Mouse (Mus musculus) spleen, postnatal 14 days (tissue): ENCODE measurements around the gene Cox7b.
"Not testable (repeated sequence)": the region's sequence is repeated elsewhere in the genome, so short reads cannot be mapped to it uniquely, and the experiment has no call there.

Experiments
- DNase-seq, 2 experiments: peaks; one replicate each; pipeline ENCODE4 v3.0.0; 2021 to 2022; ENCODE audit warnings: low spot score in 2 of 2

Gene Cox7b

GRCm38 (mm10) chrX:106015571-106016322 is at the start of gene Cox7b:
Gene Cox7b (plus strand): TSS chrX:106015700.
- DNase-seq, result peak; percentile 19 to 63

- DNase-seq, result no peak
Measured at GRCm38 (mm10) chrX:106001605-106002004, 13.9 kb upstream of the Cox7b start.

- no peak for DNase-seq
Measured at GRCm38 (mm10) chrX:106010762-106011161, 4.7 kb upstream of the Cox7b start.

- peak; percentile 70 to 73 for DNase-seq
Measured at GRCm38 (mm10) chrX:106011465-106012159, 3.9 kb upstream of the Cox7b start, which contains the start of gene Magt1. Gene Magt1 (minus strand): TSS chrX:106011906.

- DNase-seq, result no peak
Measured at GRCm38 (mm10) chrX:106012559-106012958, 2.9 kb upstream of the Cox7b start.

- peak; percentile 15 to 40 for DNase-seq
Measured at GRCm38 (mm10) chrX:106013217-106013616, 2.3 kb upstream of the Cox7b start.

GRCm38 (mm10) chrX:106014741-106015377 is 641 bp upstream of the Cox7b start:
- DNase-seq, result not testable (repeated sequence)

- DNase-seq, result no peak
Measured at GRCm38 (mm10) chrX:106017102-106017501, 1.6 kb downstream of the Cox7b start.

GRCm38 (mm10) chrX:106017516-106017915 is 2.0 kb downstream of the Cox7b start:
- no peak for DNase-seq

GRCm38 (mm10) chrX:106026418-106027342 is 11.2 kb downstream of the Cox7b start, which contains the start of gene Atp7a:
Gene Atp7a (plus strand): TSS chrX:106027276.
- DNase-seq, result peak; percentile 83

- no peak for DNase-seq
Measured at GRCm38 (mm10) chrX:106027343-106027674, 11.8 kb downstream of the Cox7b start.

GRCm38 (mm10) chrX:106030176-106030575 is 14.7 kb downstream of the Cox7b start:
- no peak for DNase-seq

- no peak for DNase-seq
Measured at GRCm38 (mm10) chrX:106031124-106031523, 15.6 kb downstream of the Cox7b start.

GRCm38 (mm10) chrX:106035727-106036126 is 20.2 kb downstream of the Cox7b start:
- DNase-seq, result no peak

- DNase-seq, result no peak
Measured at GRCm38 (mm10) chrX:106037185-106037752, 21.8 kb downstream of the Cox7b start.

- DNase-seq, result no peak
Measured at GRCm38 (mm10) chrX:106043863-106044617, 28.5 kb downstream of the Cox7b start.

GRCm38 (mm10) chrX:106045455-106045854 is 30.0 kb downstream of the Cox7b start:
- DNase-seq, result no peak

- DNase-seq, result no peak
Measured at GRCm38 (mm10) chrX:106045928-106046327, 30.4 kb downstream of the Cox7b start.

- no peak for DNase-seq
Measured at GRCm38 (mm10) chrX:106048191-106048590, 32.7 kb downstream of the Cox7b start.
